Mouse (Mus musculus) Patski (cell line): ENCODE results near the gene Pank1. TPM values are rescaled to one million over a fixed set of nuclear protein-coding genes. Genes with fewer than 3 reads are reported as not detected.

ENCODE experiments used
- ATAC-seq: fragments of 100-300 bp; one replicate; pipeline ENCODE4 v1.8.0; 2021
- CTCF ChIA-PET: fragments of 350-600 bp; sonication (Branson Sonifier 250); formaldehyde crosslinking; loops from one replicate; lab custom pipeline; 2022; ENCODE audit warnings: inconsistent platforms; lab: Charles Lee
- POLR2A ChIA-PET: fragments of 350-600 bp; sonication (Branson Sonifier 250); formaldehyde crosslinking; loops from one replicate; lab custom pipeline; 2022; ENCODE audit warnings: antibody characterized with exemption, inconsistent platforms; lab: Charles Lee
- DNase-seq: peaks from one replicate; pipeline ENCODE4 v3.0.0-alpha.2; 2011; ENCODE audit warnings: low read depth, low spot score
- H3K27me3 ChIP-seq: fragments of 371-371 bp; one replicate; pipeline ENCODE4 v1.5.1; 2021
- CTCF ChIP-seq: fragments of 100-300 bp; IDR thresholded peaks from one replicate; pipeline ENCODE4 v1.5.1; 2021
- in situ Hi-C: fragments of 300-500 bp; cut with MboI; formaldehyde crosslinking; loops from 3 replicates; pipeline ENCODE4 v1.11.1; 2018; ENCODE audit warnings: low pct_unique_long_range_greater_than_20kb, mixed read lengths
- polyA plus RNA-seq: library from polyadenylated mRNA; unstranded; gene quantifications from one replicate; pipeline ENCODE4 v1.2.3, GENCODE M21; 2021

The Pank1 gene
- polyA plus RNA-seq, 1 experiment from 2014 or later, result 21.2 TPM

DNA sequence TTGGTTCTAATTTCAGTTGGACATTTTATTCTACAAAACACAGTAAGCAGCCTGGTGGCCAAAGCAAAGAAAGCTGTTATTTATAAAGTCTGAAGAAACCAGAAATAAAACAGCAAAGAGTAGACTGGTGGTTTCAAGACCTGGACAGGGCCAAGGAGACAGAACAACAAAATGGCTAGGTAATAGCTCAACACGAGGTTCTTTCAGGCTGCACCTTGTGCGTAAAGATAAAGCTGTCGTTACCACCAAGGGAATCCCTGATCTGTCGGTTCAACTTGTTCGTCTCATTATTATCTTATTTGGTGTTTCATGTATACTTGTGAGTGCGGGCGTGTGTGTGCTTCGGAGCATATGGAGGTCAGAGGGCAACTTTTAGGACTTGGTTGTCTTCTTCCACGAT lies 31.1 kb downstream of the Pank1 start:
- no peak for TF ChIP-seq CTCF
- ChIA-PET CTCF (interaction anchor here (0.7 to 0.8 kb wide), 2 partner anchors 9 to 13 kb away, joined by 3 to 4 read pairs; no protein-coding TSS in a partner anchor), POLR2A (no interaction called here)
- no peaks in the 10 kb centered on the region for H3K27me3 ChIP-seq
- ATAC-seq, result no peak
- in situ Hi-C loops, result no loop called here
- no peak for DNase-seq

GRCm38 (mm10) chr19:34847103-34847502 lies 32.2 kb downstream of the Pank1 start:
- in situ Hi-C loops, result no loop called here
- TF ChIP-seq CTCF, result no peak
- DNase-seq (no peak), ATAC-seq (no peak)
- CTCF ChIA-PET, result no interaction called here
- POLR2A ChIA-PET, result no interaction called here
- no peaks in the 10 kb centered on the region for H3K27me3 ChIP-seq

DNA sequence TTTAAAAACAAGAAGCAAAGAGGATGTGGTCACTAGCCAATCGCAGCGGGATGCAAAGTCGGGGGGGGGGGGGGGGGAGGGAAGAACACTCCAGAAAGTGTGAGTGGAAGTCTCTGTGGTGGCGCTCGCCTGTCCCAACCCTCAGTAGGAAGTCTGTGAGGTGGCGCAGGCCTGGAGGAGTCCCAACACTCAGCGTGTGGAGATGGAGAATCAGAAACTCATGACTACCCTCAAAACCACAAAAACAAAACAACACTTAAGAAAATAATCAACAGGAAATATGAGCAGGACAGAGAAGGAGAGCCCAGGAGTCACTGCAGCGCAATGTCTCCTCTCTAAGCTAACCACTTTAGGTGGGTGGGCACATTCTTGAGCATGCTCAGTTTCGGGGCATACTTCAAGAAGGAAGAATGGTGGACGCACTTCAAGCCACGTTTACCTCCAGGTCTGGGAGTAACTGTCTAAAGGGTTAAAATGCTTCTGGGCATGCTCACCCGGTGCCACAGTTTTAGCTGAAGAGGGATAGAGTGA lies 32.7 kb downstream of the Pank1 start:
- in situ Hi-C loops, result no loop called here
- no peak for TF ChIP-seq CTCF
- no peak for DNase-seq
- no peak for ATAC-seq
- no peaks in the 10 kb centered on the region for H3K27me3 ChIP-seq
- ChIA-PET POLR2A (no interaction called here), CTCF (interaction anchor here (1.6 kb wide), 1 partner anchor 11 kb away, joined by 4 read pairs; no protein-coding TSS in a partner anchor)

DNA sequence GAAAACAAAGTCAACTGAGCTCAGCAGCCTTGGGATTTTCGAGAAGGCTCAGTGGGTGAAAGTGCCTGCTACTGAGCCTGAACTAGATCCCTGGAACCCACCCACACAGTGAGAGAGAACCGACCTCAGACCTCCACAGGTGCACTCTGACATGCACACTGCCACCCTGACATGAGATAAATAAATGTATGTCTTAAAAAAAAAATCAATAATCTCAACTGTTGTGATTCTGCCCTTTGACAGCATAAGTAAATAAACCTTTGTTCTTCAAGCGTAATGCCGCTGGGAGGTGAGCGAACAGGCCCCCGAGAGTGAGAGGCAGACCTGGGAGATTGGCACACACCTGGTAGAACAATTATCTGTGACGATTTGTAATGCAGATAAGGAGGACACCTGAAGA lies 33.2 kb downstream of the Pank1 start:
- ATAC-seq (no peak), DNase-seq (no peak)
- ChIA-PET CTCF (interaction anchor here (1.6 kb wide), 1 partner anchor 11 kb away, joined by 4 read pairs; no protein-coding TSS in a partner anchor), POLR2A (interaction anchor here (0.5 kb wide), 1 partner anchor 63 kb away, joined by 3 read pairs; no protein-coding TSS in a partner anchor)
- TF ChIP-seq CTCF, result no peak
- in situ Hi-C loops, result no loop called here
- H3K27me3 ChIP-seq, result no peaks in the 10 kb centered on the region

DNA sequence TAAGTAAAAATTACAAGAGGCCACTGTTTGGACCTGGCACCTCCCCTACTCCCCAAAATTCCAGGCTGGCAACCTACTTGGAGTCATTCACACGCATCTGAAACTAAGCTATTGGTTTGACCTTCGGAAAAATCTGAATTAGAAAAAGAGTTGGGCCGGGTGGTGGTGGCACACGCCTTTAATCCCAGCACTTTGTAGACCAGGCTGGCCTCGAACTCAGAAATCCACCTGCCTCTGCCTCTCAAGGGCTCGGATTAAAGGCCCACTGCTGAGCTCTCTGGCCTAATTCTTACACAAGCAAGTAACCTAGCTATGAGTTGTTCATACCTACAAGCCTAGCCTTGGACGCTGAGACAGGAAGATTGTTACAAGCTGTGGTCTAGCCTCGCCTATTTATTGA lies 33.9 kb downstream of the Pank1 start:
- no peak for DNase-seq
- in situ Hi-C loops, result no loop called here
- no peak for ATAC-seq
- no peaks in the 10 kb centered on the region for H3K27me3 ChIP-seq
- no peak for TF ChIP-seq CTCF
- POLR2A ChIA-PET, result interaction anchor here (0.5 kb wide), 1 partner anchor 64 kb away, joined by 3 read pairs; no protein-coding TSS in a partner anchor
- CTCF ChIA-PET, result interaction anchor here (1.2 to 1.6 kb wide), 2 partner anchors 10 to 12 kb away, joined by 3 to 4 read pairs; no protein-coding TSS in a partner anchor

- no peak for TF ChIP-seq CTCF
- ATAC-seq (no peak), DNase-seq (no peak)
- H3K27me3 ChIP-seq, result no peaks in the 10 kb centered on the region
- in situ Hi-C loops, result no loop called here
- ChIA-PET CTCF (interaction anchor here (1.2 to 1.6 kb wide), 2 partner anchors 11 to 13 kb away, joined by 3 to 4 read pairs; no protein-coding TSS in a partner anchor), POLR2A (no interaction called here)
These were observed 34.5 kb downstream of the Pank1 start for GRCm38 (mm10) chr19:34844760-34845159.

DNA sequence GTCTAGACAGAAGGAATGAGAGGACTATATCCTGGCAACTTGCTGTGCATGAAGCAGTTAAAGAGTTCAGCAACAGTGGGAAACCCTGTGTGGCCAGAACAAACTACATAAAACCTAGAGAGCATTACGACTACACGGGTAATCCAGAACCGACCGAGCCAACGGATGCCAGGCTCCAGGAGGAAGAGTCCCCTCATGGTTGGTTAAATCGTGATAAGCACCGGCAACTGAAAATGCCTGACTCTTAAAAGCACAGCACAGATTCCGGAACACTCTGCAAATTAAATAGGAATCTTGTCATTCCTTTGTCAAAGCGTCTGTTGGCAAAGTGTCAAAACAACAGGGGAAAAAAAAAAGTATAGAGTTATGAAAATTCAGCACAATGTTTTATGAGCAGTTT lies 35.2 kb downstream of the Pank1 start:
- in situ Hi-C loops, result no loop called here
- DNase-seq, result no peak
- CTCF ChIA-PET, result interaction anchor here (1.2 kb wide), 1 partner anchor 12 kb away, joined by 3 read pairs; no protein-coding TSS in a partner anchor

DNA sequence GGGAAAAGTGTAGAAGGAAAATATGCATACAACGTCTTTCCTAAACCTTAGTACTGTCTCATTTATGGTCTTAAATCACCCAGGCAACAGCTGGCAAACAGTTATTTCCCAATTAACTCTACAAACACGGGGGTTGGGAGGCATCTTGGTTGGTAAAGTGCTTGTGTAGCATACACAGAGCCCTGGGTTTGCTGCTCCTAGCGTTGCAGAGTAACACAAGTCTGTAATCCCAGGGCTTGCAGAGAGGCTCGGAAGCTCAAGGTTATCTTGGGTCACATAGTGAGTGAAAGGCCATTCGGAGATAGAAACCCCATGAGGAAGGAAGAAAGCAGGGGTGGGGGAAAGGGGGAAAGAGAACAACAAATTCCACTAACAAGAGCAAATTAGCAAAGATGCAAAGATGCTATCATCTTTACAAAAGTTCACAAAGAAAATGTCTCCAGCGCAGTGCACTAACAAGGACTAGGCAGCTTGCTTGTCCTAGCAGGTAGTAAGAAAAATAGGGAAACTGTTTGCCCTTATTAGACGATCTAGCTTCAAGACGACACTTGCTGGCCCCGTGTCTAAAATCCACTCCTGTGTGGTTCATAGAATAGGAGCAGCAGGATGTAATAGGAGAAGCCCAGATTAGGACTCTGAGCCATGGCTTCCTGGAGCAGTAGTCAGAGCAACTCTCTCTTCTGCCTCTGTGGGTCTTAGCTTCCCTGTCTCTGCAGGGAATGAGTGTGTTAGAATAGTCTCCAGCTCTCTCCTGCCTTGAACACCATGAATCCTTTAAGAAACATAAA lies 37.3 kb downstream of the Pank1 start:
- H3K27me3 ChIP-seq, result no peaks in the 10 kb centered on the region
- POLR2A ChIA-PET, result no interaction called here
- in situ Hi-C loops, result no loop called here
- ATAC-seq (no peak), DNase-seq (no peak)
- CTCF ChIA-PET, result no interaction called here
- TF ChIP-seq CTCF, result no peak

More for the DNA sequence above, 35.2 kb downstream of the Pank1 start:
- POLR2A ChIA-PET, result no interaction called here
- no peak for ATAC-seq
- no peak for TF ChIP-seq CTCF
- no peaks in the 10 kb centered on the region for H3K27me3 ChIP-seq

DNA sequence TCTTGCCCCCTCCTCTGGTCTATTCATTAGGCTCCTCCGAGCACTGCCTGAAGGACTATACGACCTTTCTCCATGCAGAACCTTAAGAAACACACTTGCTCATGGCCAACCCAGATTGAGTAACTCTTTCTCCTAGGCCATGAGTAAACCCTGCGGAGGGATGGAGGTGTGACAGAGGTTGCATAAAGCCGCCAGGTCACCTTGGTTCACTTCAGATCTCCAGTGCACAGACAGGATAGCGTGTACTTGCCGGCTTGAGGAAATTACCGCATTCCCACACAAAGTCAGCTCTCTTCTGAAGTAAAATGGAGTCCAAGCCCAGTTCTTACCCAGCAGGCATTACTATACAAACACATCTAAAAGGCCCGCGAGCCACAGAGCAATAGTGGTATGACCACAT lies 40.6 kb downstream of the Pank1 start:
- ChIA-PET CTCF (no interaction called here), POLR2A (no interaction called here)
- ATAC-seq (no peak), DNase-seq (no peak)
- no peak for TF ChIP-seq CTCF
- in situ Hi-C loops, result no loop called here
- no peaks in the 10 kb centered on the region for H3K27me3 ChIP-seq

DNA sequence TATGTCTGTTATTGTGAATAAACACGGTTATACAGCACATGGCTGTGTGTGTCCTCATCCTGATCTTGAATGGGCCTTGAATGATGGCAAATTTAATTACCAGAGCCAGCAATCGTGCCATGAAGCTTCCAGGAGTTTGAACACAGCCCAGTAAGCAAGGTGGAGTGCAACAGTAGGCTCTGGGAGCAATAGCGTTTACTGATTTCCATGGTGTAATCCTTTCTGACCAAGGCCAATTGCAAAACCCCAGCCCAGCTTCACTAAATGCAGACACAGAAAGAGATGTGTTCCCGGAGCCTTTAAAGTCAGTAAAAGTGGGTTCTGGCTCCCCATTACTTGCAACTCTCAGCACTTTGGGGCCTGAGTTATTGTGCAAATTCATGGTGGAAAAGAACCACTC lies 47.6 kb downstream of the Pank1 start:
- TF ChIP-seq CTCF, result no peak
- ChIA-PET CTCF (no interaction called here), POLR2A (interaction anchor here (0.5 kb wide), 1 partner anchor 19 kb away, joined by 3 read pairs; no protein-coding TSS in a partner anchor)
- no peaks in the 10 kb centered on the region for H3K27me3 ChIP-seq
- in situ Hi-C loops, result no loop called here
- DNase-seq (no peak), ATAC-seq (no peak)
